Mouse (Mus musculus) CD4-positive, CD25-positive, alpha-beta regulatory T cell, adult 2 months (primary cell): ENCODE data around the gene Kctd5.

Source experiments
- DNase-seq: peaks from one replicate; pipeline ENCODE4 v3.0.0-alpha.2; 2012; ENCODE audit warnings: low read depth, low spot score

The Kctd5 gene

GRCm38 (mm10) chr17:24037360-24037759 lies 35.9 kb downstream of the Kctd5 start:
- DNase-seq: no peak

DNA sequence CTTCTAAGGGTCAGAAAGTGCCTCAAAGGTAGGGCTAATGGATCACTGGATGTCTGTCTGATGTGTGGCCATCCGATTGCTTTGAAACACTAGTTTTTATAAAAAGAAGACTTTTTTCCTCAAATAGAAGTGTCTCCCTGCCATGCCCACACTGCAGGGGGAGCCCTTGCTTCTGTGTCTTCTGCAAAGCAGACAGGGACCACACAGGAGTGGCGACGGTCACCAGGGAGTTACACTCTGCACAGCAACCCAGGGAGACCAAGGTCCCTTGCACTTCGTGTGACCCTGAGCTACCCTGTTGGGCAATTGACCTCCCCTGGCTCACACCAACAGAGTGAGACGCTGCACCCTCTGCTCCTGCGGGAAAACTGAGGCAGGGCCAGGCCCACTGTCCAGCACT lies 36.3 kb downstream of the Kctd5 start:
- DNase-seq: no peak

GRCm38 (mm10) chr17:24035087-24035486 lies 38.2 kb downstream of the Kctd5 start:
- DNase-seq: no peak

DNA sequence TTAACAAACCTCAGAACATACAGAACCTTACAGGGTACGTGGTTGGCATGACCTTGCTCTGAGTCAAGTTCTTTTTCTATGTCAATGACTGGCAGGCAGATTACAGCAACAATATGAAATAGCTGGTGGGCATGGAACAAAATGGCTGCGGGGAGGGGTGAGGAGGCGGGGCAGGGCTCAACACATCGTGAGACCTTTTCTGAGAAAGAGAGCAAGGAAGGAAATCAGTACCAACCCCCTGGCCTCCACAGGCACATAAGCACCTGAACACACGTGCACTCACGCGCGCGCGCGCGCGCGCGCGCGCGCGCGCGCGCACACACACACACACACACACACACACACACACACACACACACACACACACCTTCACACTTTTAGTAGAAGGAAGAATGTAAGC lies 42.7 kb downstream of the Kctd5 start:
- no peak for DNase-seq

DNA sequence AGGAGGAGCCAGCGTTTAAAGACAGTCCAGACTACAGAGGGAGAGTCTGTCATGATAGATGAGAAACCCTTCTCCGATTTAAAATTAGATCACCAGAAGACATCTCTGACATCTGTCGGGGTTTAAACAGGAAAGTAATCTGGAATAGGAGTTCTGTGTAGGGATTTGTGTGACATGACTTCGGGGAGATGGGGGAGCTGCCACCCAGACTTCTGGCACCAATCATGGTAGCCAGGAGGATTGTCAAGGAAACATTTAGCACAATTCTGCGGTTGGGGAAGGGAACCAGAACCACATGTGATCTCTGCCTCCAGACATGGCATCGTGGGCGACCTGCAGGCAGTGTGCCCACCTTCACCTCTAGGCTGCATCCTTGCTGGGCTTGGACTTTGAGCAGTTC lies 43.8 kb downstream of the Kctd5 start:
- no peak for DNase-seq

- DNase-seq: no peak
Observed at GRCm38 (mm10) chr17:24021375-24022199, 51.7 kb downstream of the Kctd5 start.

GRCm38 (mm10) chr17:24020696-24021095 lies 52.6 kb downstream of the Kctd5 start:
- DNase-seq: no peak

DNA sequence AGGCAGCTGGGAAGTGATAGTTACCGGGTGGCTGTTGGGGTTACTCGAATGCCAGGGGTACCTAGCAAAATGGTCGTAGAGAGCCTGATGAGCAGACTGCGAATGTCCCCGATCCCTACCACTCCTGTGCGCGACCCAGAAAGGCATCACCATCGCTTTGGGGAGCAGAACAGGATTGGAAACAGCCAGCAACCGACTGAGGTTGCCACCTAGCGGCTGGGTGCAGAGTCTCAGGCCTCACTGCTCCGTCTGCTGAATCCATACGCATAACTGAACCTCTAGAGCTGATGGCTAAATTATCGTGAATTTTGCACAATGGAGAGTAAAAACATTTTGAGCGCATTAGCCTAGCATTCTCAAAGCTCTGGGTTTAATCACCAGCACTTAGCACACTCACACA lies 57.6 kb downstream of the Kctd5 start:
- DNase-seq: peak; percentile 39

GRCm38 (mm10) chr17:24014433-24014965 lies 58.8 kb downstream of the Kctd5 start:
- no peak for DNase-seq

GRCm38 (mm10) chr17:24012921-24013320 lies 60.4 kb downstream of the Kctd5 start:
- DNase-seq: no peak

- DNase-seq: no peak
Observed at GRCm38 (mm10) chr17:24009617-24010016, 63.7 kb downstream of the Kctd5 start.

- DNase-seq: no peak
Observed at GRCm38 (mm10) chr17:24008105-24008504, 65.2 kb downstream of the Kctd5 start.

DNA sequence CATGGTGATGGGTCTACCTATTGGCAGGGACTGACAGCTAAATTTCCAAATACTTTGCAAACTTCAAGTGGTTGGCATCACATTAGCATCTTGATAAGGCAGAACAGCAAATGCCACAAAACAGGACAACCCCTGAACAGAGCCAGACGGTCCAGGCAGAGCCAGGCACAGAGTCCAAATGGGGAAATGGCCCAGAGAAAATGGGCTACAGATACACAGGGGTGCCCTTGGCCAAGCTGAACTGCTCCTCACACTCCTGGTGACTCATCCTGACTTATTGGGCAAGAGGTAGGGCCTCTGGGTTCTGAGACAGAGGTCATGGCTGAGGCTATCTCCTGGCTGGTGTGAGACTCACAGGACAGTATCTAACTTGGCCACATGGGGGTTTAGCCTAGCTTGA lies 65.9 kb downstream of the Kctd5 start:
- DNase-seq: no peak

DNA sequence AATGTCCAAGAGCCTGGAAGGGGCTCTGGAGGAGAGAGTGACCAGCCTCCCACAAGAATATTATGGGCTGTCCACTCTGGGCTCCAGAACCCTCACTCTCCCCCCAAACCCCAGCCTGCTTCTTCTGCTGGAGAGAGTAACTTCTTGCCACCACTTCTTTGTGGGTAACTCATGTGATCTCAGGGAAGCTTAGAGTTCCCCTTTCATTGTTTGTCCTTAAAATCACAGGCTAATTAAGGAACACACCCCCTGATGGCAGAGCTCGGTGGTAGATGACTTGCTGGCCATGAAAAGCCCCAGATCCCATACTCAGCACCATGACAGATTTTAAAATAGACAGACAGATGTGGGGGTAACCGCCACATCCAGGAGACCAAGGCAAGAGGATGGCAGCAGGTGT lies 66.4 kb downstream of the Kctd5 start:
- no peak for DNase-seq

DNA sequence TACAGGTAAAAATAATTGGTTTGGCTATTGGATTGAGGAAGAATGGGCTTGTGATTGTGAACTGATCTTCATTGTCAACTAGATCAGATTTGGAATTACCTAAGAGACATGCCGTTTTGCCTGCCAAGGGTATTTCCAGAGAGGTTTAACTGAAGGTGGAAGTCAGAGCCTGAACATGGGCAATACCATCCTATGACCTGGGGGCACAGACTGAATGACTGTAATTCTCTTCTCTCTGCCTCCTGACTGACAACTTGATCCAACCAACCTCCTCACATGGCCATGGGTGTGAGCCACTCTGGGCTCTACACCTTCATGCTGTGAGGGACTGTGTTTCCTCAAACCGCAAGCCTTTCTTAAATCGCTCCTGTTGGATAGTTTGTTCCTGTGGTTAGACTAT lies 68.2 kb downstream of the Kctd5 start:
- no peak for DNase-seq

GRCm38 (mm10) chr17:24004071-24004665 lies 69.1 kb downstream of the Kctd5 start:
- DNase-seq: no peak

GRCm38 (mm10) chr17:24000404-24000803 lies 72.9 kb downstream of the Kctd5 start:
- no peak for DNase-seq

DNA sequence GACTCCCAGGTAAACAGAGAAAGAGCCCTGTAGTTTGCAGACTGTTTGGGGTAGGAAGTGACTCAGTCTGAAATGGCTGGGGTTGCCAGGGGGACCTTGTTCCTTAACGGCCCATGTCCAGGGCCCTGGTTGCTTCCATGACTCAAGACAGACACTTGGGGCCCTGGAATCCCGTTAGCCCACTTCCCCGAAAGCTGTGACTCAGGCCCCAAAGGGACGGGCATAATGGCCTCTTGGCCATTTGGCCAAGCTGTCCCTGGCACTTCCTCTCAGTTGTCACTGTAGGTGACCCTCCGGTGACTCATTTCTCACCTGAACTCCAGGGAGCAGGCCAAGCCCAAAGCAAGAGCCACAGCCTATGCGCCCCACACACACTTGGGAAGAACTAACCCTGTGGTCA lies 74.9 kb downstream of the Kctd5 start:
- no peak for DNase-seq

DNA sequence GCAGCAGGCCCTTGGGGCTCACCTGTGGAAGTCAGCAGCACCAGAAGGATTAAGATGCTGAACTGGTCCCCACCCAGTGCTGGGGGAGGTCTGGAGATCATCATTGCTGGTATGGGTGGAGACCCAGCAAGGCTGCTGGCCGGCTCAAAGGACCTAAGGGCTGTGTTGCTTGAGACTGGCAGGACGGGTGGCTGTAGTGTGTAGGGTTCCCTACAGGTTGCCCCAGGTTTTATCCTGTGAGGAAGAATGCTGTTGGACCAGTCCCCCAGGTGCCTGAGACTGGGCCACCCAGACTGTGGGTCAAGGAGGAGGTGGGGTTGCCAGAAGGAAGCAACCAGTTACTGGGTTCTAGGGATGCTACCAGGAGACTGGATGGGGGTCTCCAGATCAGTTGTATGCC lies 75.4 kb downstream of the Kctd5 start, which contains the start of gene Prss22:
Prss22 (minus strand) TSS at position 200 of the 400 bp plus-strand sequence.
- DNase-seq: no peak
